Mouse (Mus musculus) megakaryocyte, embryonic 14.5 days (primary cell): Measurements from ENCODE around the gene Morn1.

Experiments
- FLI1 ChIP-seq: IDR thresholded peaks from 2 replicates; pipeline ENCODE4 v1.6.1; 2012; ENCODE audit warnings: low read length, inconsistent platforms, mixed read lengths
- GATA1 ChIP-seq: IDR thresholded peaks from 3 replicates; pipeline ENCODE4 v1.6.1; 2012; ENCODE audit warnings: mixed read lengths, low read length, inconsistent platforms, borderline replicate concordance

DNA sequence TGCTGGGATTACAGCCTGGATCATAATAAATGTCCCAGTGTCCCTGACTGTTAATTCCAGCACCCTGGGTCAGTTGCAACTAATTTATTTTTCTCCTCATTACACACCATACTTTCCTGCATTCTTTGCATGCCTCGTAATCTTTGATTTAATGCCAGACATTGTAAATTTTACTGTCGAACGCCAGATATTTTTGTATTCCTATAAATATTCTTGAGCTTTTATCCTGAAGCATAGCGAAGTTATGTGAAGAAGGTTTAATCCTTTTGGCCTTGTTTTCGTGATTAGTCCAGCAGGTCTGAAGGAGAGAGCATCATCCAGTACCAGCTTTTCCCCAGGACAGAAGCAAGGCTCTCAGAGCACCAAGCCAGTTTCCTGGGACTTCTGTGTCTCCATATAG lies 23.1 kb downstream of the Morn1 start:
- TF ChIP-seq GATA1 (no peak), FLI1 (no peak)
